Mouse (Mus musculus) hindlimb bud, embryonic 11.5 days (tissue): ENCODE data around the gene Nfx1.

ENCODE experiments used
- DNase-seq: peaks from one replicate; pipeline ENCODE4 v3.0.0-alpha.2; 2012; ENCODE audit warnings: low read depth, low spot score; ENCODE audit errors: extremely low spot score

Nfx1 gene

DNA sequence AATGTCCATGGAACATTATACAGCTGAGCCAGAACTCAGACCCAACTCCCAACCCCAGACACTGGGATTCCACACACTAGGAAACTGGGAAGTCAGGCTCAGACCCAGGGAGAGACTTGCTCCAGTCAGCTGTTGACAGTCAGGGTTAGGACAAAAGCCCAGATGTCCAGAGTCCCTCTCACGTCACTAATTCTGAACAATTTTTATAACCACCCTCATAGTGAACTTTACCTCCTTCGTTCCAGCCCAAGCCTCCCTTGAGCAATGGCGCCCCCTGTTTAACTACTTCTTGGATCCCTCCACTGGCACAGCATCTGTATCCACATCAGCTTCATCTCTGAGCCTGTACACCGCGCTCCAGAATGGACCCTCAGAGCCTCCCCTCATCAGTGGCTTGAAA is 73.3 kb downstream of the Nfx1 start:
- DNase-seq = no peak

DNA sequence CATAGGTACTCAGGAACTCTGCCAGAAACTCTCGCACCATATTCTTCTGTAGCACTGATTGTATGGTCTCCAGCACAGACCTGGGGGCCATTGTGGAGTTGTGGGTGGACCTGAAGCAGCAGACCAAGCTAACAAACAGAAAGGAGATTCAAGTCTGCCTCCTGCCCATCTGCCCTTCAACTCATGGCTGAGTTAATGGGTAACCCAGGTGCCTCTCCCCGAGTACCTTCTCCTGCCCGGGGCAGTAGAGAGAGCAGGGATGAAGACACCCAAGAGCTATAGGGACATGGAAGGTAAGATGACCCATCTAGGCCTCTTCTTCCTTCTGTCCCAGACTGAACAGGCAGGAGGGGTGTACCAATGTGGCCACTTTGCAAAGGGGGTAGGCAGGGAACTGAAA is 74.6 kb downstream of the Nfx1 start:
- no peak for DNase-seq

DNA sequence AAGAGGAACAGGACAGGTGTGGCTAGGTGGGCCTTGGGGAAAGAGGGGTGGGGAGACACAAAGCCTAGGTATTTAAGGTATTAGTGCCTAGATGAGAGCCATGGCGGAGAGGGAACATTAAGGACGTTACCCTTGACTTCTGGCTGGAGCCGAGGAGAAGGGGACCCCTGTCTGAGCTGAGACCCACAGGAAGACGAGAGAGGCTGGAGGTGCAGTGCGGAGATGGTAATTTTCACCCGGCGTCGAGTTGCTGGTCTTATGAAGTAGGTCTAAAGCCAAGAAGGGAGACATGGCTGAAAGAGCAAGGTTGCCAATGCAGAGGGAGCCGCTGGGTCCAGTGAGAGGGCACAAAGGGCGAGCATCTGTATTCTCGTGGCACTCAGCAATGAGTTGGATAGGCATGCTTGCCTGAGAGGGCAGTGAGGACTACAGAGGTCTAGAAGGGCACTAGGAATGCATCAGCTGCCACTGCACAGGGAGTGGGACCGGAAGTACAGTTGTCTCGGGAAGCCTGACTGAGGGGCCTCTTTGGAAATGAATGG is 75.6 kb downstream of the Nfx1 start:
- no peak for DNase-seq

DNA sequence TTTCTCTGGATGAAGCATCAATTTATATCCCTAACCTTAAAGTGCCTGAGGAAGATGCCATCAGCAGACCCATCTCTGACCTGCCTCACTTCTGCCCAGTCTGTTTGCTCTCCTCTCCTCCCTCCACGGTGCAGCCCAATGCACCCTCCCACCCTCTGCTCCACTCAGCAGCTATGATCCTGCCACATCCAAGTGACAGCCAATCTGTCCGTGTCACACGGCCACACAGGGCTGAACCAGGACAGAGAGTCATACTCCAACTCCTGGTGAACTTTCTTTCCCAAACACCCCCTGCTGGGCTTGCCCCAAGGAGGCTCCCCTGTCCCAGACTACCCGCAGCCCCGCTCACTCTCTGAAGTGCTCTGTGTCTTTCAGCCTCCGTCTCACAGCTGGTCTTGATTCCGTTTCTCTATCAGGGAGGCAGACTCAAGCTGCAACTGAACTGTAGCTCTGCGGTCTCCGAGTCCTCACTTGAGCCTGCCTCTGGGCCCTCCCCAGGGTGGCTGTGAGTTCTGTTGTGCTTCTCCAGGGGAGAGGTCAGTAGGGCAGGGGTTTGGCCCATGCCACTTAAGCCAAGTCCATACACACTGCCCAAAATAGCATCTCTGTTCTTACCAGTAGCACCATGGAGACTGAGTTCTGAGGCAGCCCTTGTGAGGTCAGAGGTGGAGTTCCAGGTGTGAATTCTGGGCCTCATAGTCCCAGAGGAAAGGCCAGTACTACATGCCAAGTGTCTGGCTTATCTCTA is 77.0 kb downstream of the Nfx1 start, which contains the start of gene Aqp7:
Gene Aqp7 (minus strand): TSS at position 616 of the 748 bp plus-strand sequence.
- no peak for DNase-seq

DNA sequence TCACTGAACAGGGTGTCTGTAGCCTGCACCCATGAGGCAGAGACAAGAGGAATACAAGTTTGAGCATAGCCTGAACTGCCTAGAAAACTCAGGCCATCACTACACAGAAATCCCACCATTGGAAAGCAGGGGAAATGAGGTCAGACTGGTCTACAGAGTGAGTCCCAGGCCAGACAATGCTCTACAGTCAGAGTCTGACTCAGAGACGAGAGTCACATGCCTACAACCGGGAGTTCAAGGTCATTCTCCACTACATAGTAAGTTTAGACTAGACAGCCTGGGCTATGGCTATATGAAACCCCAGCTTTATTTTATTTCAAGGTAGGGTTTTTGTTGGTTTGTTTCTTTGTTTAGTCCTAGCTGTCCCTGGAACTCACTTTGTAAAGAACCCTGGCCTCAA is 78.2 kb downstream of the Nfx1 start:
- DNase-seq = no peak

DNA sequence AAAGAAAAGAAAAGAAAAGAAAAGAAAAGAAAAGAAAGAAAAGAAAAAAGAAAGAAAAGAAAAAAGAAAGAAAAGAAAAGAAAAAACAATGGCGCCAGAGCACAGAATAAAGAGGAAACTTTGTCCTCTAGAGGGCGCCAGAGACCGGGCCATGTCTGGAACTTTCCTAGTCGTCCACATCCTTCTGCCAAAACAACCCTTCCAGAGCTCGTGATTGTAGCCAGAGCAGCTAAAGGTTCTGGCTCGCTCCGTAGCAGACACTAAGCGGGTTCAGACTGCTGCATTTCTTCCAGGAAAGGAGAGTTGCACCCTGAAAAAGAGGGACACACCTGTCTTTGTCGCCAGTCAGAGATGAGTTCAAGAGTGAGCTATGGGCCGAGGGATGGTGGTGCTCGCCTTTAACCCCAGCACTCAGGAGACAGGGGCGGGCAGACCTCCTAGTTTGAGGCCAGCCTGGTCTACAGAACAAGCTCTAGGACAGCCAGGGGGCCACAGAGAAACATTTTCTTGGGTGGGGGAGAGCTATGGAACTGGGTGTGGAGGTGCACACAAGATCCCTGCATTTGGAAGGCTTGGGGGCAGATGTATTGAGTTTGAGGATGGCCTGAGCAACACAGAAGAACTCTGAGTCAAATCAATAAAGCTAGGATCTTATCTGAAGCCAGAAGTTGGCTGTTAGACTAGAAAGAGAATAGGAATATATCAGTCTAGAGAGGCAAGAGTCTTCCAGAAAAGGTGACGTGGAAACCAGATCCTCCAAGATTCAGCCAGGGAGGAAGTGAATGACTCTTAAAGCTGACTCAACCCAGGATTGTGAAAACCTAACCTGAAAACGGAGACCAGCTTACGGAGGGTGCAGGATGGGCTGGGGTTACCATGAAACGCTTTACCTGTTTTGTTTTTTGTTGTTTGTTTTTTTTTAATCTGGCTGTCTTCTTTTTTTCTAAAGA is 80.3 kb downstream of the Nfx1 start:
- DNase-seq = peak; percentile 71

DNA sequence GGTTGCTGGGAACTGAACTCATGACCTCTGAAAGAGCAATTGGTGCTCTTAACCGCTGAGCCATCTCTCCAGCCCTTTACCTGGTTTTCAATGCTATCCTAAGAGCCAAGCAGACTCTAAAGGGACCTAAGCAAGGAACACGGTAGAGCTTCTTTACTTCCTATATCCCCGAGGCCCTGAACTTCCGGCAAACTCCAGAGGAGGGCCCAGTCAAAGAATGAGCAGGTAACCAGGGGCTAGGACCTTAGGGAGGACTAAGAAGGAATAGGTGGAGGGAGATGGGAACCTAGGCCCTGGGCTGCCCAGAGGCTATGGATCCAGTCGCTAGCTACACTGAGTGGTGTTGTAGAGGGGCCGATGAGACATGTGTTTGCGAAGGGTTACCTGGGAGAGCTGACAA is 81.1 kb downstream of the Nfx1 start:
- no peak for DNase-seq

DNA sequence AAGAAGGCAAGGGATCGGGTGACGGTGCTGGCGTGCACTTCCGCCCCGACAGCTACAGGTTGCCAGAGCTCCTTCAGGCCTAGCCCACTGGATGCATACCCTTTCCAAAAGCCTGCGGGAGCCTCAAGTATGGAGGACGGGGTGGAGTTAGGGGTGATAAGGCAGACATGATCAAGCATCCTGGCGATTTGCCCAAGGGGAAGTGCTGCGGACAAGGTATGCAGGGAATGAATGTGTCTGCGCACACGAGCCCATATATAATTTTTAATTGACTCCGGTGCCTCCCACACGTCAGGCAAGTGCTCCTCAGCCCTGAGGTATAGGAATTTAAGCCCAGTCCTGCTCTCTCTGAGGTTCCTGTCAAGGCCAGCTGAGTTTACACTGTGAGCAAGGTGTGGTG is 84.4 kb downstream of the Nfx1 start:
- no peak for DNase-seq

DNA sequence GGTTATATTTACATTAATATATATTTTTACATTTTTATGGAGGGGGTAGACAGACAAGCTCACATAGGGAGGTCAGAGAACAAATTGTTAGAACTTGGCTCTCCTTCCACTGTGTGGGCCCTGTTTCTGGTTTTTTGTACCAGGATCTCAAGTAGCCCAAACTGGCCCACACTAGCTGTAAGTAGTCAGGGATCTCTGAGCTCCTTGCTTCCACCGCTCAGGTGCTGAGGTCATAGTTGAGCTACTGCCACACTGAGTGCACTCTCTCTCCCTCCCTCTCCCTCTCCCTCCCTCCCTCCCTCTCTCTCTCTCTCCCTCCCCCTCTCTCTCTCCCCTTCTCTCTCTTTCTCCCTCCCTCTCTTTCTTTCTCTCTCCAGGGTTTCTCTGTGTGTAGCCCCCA is 85.5 kb downstream of the Nfx1 start:
- DNase-seq = no peak

GRCm38 (mm10) chr4:41056742-41057332 is 86.1 kb downstream of the Nfx1 start:
- no peak for DNase-seq

GRCm38 (mm10) chr4:41057361-41057760 is 86.7 kb downstream of the Nfx1 start:
- DNase-seq = no peak

DNA sequence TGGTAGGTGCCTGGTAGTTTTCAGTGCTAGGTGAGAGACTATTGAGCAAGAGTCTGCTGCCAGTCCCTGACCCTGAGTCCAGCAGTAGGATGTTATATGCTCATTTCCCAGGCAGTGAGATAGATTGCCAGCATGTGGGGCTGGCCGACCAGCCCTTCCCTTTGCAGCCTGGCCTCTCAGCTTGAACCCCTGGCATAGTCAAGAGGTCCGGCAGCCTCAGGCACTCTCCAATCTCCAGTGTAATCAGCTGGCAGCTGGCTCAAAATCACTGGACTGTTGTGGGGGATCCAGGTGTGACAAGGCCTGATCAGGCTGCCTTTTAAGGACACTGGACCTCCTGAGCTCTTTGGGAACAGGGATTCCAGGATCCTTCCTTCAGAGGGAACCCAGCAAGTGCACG is 92.6 kb downstream of the Nfx1 start:
- no peak for DNase-seq

- DNase-seq = no peak
Measured at GRCm38 (mm10) chr4:41063894-41064673, 93.4 kb downstream of the Nfx1 start.

GRCm38 (mm10) chr4:41065196-41065595 is 94.5 kb downstream of the Nfx1 start:
- DNase-seq = no peak

DNA sequence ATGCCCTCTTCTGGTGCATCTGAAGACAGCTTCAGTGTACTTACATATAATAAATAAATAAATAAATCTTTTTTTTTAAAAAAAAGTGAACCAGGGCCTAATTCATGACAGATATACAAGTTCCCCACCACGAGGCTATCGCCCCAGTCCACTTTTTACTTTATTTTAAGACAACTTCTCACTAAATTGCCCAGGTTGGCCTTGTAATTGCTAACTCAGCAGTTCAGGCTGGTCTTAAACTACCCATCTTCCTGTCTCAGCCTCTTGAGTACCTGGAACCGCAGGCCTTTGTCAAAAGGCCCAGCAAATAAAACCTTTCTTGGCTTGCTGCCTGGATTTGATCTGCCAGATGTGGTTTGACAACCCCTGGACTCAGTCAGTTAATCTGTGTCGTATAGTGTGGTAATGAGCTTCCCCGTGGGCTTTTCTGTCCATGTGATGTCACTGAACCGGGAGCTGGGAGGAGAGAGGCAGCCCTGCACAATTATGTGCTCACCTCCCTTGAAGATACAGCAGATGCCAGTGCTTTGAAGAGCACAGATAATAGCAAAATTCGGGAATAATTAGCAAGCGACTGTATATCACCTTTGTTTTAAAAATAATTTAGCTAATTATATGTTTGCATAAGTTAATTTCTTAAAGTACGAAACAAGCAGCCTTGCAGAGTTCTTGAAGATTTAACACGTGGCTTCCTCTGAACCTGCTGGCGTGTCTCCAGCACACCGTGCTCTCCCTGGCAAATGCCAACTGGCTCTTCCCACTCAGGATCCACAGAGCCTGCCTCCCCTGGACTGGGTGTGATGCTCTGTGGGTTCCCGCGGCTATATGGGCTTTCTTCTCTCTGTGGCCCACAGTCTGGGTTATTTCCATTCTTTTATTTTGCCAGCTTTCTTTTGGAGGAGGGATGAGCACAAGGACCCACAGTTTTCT is 101.1 kb downstream of the Nfx1 start:
- DNase-seq = no peak

GRCm38 (mm10) chr4:41073008-41073817 is 102.5 kb downstream of the Nfx1 start:
- DNase-seq = no peak

- no peak for DNase-seq
Measured at GRCm38 (mm10) chr4:41074461-41074860, 103.8 kb downstream of the Nfx1 start.
